Mouse (Mus musculus): Measurements from ENCODE around the gene Hdac4.
A peak's percentile ranks its signal among the peaks of the same experiment; 100 is the strongest.

The Hdac4 gene

GRCm38 (mm10) chr1:92195360-92196149 lies at the start of gene Hdac4:
Gene Hdac4 (minus strand): TSS chr1:92195699.
- DNase-seq (ENCODE audit: low spot score in 2 of 2) = peak in 1 of 2 experiments; percentile 49

DNA sequence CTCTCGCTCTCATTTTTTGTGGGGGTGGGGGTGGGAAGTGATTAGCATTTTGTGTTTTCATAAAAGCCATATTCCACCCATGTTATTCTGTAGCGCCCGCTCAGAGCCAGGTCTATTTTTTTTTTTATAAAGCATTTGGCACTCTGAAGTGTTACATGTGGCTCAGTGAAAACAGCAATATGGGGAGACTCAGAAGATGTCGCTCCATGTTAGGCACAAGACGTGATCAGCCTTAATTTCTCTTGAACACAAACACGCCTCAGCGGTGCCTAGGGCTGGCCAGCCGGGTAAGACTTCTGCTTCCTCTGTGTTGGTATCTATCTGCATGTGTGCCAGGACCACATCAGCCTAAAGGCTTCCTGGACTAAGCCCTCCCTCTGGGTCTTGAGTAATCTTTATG lies 48.0 kb upstream of the Hdac4 start:
- DNase-seq (ENCODE audit: low spot score in 2 of 2) = no peak

DNA sequence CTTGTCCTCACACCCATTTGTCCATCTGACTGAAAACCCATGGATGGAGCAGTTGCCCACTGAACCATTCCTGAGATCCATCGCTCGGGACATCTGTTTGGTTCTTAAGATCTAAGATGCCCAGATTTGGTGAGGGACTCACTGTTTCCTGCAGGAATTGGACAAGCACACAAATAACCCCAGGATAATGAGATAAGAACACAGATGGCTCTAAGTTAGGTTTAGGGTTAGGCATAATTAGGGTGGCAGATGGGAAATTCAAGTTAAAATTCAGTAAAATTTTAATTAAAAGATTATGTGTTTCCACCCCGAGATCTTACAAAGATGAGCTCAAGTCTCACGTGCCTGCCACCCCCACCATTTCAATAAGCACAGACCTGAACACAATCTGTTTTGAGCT lies 44.6 kb upstream of the Hdac4 start:
- no peak for DNase-seq (ENCODE audit: low spot score in 2 of 2)

- DNase-seq (ENCODE audit: low spot score in 2 of 2) = no peak
Measured at GRCm38 (mm10) chr1:92235600-92235999, 40.1 kb upstream of the Hdac4 start.

DNA sequence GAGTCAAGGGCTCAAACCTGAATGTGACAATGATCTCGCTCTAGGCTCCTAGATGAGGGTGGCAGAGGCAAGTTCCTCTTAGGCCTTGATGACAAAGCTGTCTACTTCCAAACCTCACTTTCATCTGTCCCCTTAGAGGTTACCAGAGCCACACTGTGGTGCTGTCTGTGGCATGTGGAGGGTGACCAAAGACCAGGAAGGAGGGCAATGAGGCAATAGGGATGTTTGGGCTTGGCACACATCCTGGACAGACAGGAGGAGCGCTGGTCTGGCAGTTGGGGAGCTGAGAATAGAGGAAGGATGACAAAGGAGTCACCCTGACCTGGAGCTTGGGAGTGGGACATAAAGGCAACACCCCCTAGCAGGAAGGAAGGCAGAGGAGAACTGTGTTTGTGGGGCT lies 29.8 kb upstream of the Hdac4 start:
- no peak for DNase-seq (ENCODE audit: low spot score in 2 of 2)

DNA sequence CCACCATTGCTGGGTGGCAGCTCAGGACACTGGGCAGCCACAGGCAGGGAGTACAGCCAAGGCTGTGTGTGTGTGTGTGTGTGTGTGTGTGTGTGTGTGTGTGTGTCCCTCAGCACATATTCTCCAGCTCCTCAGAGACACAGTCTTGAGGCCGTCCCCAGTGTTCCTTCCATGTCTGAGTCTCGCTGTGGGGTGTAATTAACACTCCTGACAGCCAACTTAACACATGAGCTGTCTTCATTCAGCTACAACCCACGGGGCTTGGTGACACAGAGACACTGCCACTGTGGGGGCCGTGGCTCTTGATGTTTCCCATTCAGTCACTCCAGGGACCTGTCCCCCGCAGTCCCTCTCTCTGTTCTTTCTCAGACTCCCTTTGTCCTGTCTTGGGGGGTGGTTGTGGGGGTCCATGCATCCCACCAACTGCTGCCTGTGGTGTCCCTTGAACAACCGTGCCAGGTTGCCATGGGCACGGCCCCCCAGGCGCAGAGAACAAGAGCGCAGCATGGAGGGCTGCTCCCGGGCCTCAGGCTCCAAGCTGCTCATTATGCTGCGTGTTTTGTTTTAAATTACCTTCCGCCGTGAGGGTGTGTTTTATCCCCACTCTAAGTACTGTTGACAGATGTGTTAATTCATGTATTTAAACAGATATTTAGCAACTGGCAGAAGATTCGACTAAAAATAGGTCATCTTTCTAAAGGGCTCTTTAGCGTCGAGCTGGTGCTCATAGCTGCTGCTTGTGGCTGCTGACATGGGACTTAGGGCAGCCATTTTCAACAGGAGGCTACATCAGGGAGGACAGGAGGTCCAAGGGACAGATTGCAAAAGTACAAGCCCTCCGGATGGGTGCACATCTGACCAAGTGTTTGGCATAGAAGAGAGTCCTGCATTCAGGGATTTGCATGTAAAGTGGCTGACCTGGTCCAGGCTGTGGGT lies 28.7 kb upstream of the Hdac4 start:
- DNase-seq (ENCODE audit: low spot score in 2 of 2) = peak; percentile 48 to 58

- DNase-seq (ENCODE audit: low spot score in 2 of 2) = no peak
Measured at GRCm38 (mm10) chr1:92216710-92217109, 21.2 kb upstream of the Hdac4 start.

GRCm38 (mm10) chr1:92215996-92216630 lies 20.6 kb upstream of the Hdac4 start:
- no peak for DNase-seq (ENCODE audit: low spot score in 2 of 2)

DNA sequence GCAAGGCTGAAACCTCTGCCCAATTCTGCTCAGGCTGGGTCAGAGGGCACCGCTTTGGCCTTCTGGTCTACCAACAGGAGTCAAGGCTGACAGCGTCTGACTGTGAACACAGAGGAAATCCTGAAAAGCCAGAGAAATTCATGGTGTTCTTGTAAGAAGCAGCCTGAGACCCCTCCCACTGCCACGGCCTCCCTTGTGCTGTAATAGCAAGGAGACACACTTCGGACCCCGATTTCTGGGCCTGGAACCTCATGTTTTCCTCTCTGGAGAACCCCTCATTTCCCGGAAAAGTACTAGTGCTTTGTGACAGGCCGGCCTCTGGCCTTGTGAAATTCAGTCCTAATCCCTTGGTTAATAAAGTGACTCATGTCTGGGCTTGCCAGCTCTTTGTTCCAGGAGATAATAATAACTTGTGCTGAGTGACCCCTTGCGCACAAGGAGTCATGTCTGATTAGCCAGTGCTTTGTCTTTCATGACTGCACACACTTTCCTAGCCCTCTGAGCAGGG lies 19.7 kb upstream of the Hdac4 start:
- DNase-seq (ENCODE audit: low spot score in 2 of 2) = no peak

GRCm38 (mm10) chr1:92212003-92212750 lies 16.7 kb upstream of the Hdac4 start:
- DNase-seq (ENCODE audit: low spot score in 2 of 2) = peak in 1 of 2 experiments; percentile 38

DNA sequence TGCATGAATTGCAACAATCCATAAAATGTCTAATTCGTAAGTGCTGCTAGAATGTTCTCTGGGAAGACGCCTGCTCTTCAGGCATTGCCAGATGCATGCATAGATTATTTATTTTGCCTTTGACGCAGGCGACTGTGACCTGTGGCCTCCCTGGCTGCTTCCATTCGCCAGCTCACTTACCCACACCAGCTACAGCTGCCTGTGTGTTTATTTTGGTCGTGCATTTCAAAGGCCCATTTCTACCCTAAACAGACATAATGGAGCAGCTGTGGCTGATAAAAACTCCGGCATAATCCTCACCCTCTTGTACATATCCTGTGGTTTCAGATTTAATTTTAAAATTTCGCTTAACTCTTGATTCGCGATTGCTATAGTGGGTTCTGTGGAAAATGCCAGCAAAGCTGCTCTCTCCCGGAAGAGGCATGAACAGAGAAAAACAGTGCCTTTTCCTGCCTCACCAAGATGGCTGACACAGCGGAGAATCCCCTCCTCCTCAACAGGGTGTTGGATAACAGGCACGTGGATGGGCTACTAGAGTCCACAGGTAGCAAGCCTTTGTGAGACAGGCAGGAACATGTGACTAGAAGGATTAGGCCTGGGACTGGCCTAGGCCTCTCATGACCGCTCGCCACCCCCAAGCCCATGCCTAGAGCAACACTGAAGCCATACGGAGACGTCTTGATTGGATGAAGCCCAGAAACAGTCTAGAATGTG lies 7.3 kb upstream of the Hdac4 start:
- DNase-seq (ENCODE audit: low spot score in 2 of 2) = no peak

- DNase-seq (ENCODE audit: low spot score in 2 of 2) = no peak
Measured at GRCm38 (mm10) chr1:92190463-92190862, 5.0 kb downstream of the Hdac4 start.

DNA sequence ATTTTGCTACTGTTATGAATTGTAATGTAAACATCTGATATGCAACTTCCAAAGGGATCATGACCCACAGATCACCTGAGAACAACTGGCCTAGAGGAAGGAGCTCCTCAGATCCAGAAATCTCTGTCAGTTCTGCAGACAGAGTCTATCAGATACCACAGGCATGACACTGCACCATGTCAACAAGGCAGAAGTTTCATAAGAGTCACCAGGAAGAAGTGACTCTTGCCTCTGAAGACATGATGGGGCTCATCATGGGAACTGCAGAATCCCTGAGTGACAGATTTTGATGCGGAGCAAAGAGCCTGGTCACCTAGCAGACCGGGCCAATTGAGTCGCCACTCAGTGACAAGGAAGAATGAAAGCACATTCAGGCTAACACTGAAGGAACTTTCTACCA lies 8.4 kb downstream of the Hdac4 start:
- DNase-seq (ENCODE audit: low spot score in 2 of 2) = no peak

- no peak for DNase-seq (ENCODE audit: low spot score in 2 of 2)
Measured at GRCm38 (mm10) chr1:92184600-92184999, 10.9 kb downstream of the Hdac4 start.

- no peak for DNase-seq (ENCODE audit: low spot score in 2 of 2)
Measured at GRCm38 (mm10) chr1:92183101-92183790, 12.3 kb downstream of the Hdac4 start.

DNA sequence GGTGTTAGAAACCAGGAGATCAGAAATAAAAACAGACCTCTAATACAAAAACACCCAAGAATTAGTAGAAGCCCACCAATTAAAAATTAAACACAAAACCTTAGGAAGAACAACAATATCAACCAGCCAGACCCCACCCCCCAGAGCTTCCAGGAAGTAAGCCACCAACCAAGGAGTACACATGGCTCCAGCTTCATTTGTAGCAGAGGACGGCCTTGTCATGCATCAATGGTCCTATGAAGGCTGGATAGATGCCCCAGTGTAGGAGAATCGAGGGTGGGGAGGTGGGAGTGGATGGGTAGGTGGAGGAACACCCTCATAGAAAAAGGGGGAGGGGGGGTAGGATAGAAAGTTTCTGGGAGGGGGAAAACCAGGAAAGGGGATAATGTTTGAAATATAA lies 13.5 kb downstream of the Hdac4 start:
- no peak for DNase-seq (ENCODE audit: low spot score in 2 of 2)

DNA sequence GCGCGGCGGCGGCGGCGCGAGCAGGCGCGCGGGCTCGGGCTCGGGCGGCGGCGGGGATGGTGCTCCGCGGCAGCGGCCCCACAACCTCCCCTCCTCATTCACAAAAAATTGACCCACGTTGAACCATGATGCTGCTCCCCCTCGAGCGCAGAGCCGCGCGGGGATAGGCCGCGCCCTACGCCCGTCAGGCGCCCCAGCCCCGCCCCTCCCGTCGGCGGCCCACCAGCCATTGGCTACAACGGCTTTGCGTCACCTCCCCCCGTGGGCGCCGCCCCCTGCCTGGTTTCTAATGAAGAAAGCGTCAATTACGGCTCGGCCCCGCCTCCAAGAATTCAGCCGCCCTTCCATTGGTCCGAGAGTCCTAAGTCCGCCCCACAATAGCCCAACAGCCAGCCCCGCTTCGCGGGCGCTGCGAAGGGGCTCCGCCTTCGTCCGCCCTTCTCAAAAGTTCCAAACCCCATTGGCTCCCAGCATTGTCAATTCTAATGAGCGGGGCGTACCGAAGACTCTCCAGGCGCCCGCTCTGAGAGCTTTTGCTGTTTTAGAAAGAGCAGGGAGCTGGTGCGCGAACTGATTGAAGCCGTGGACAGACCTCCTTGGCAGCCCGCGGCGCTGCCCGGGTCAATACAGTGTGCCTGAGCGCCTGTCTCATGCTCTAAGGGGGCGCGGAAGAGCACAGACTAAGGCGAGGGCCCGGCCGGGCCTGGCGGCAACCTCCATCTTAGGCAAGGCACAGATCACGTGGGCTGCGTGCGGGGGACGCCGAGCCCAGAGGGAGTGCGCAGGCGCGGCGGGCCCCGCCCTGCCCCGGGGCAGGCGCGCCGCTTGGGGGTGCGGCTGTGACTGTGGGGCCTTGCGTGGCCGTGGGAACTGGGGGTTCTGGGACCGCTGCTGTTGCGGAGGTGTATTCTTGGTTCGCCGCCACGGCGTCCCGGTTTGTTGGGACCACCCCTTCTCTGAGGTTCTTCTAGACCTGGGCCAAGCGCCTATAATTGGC lies 15.1 kb downstream of the Hdac4 start:
- peak; percentile 99 to 100 for DNase-seq (ENCODE audit: low spot score in 2 of 2)

DNA sequence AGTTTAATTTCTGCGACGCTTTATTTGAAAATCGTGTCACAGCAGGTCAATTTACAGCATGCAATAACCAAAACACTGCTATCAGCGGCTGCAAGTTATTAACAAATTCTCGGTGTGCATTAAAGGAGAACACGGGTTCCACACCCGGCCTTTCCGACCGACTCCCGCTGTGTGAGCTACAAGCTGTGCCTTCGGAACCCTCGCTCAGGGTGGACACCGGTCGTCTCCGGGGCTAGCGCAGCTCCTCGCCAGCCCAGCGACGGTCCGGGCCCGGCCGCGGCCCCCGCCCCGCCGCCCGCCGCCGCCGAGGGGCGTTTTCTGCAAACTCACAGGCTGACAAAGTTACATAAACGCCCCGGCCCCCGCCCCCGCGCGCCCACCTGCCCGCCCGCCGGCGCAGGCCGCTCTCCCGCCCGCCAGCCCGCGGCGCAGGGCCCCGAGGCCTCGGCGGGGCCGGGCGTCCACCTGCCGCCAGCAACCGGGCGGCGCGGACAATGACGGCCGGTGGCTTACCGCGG lies 16.0 kb downstream of the Hdac4 start:
- peak in 1 of 2 experiments; percentile 44 for DNase-seq (ENCODE audit: low spot score in 2 of 2)

- peak in 1 of 2 experiments; percentile 25 for DNase-seq (ENCODE audit: low spot score in 2 of 2)
Measured at GRCm38 (mm10) chr1:92179070-92179469, 16.4 kb downstream of the Hdac4 start.
